Mouse (Mus musculus): ENCODE measurements around the gene Cdkal1.

The Cdkal1 gene

GRCm38 (mm10) chr13:29264015-29264711, 591.3 kb downstream of the Cdkal1 start:
- no peak for DNase-seq (ENCODE audit: low spot score in 2 of 2)

- DNase-seq (ENCODE audit: low spot score in 2 of 2): no peak
These were observed 593.3 kb downstream of the Cdkal1 start for GRCm38 (mm10) chr13:29262164-29262563.

GRCm38 (mm10) chr13:29248535-29248934, 606.9 kb downstream of the Cdkal1 start:
- DNase-seq (ENCODE audit: low spot score in 2 of 2): no peak

- DNase-seq (ENCODE audit: low spot score in 2 of 2): no peak
These were observed 607.7 kb downstream of the Cdkal1 start for GRCm38 (mm10) chr13:29247800-29248199.

GRCm38 (mm10) chr13:29235065-29235464, 620.4 kb downstream of the Cdkal1 start:
- DNase-seq (ENCODE audit: low spot score in 2 of 2): no peak

- peak in 1 of 2 experiments; percentile 51 for DNase-seq (ENCODE audit: low spot score in 2 of 2)
These were observed 621.0 kb downstream of the Cdkal1 start for GRCm38 (mm10) chr13:29234442-29234841.

- no peak for DNase-seq (ENCODE audit: low spot score in 2 of 2)
These were observed 621.5 kb downstream of the Cdkal1 start for GRCm38 (mm10) chr13:29233970-29234369.

GRCm38 (mm10) chr13:29232681-29233080, 622.8 kb downstream of the Cdkal1 start:
- DNase-seq (ENCODE audit: low spot score in 2 of 2): peak; percentile 42 to 48

GRCm38 (mm10) chr13:29224815-29225214, 630.7 kb downstream of the Cdkal1 start:
- no peak for DNase-seq (ENCODE audit: low spot score in 2 of 2)

GRCm38 (mm10) chr13:29222261-29222838, 633.1 kb downstream of the Cdkal1 start:
- DNase-seq (ENCODE audit: low spot score in 2 of 2): peak; percentile 40

- DNase-seq (ENCODE audit: low spot score in 2 of 2): no peak
These were observed 633.8 kb downstream of the Cdkal1 start for GRCm38 (mm10) chr13:29221646-29222045.

GRCm38 (mm10) chr13:29218594-29219230, 636.8 kb downstream of the Cdkal1 start:
- no peak for DNase-seq (ENCODE audit: low spot score in 2 of 2)

GRCm38 (mm10) chr13:29210159-29211021, 645.1 kb downstream of the Cdkal1 start:
- DNase-seq (ENCODE audit: low spot score in 2 of 2): no peak

GRCm38 (mm10) chr13:29208749-29209148, 646.7 kb downstream of the Cdkal1 start:
- DNase-seq (ENCODE audit: low spot score in 2 of 2): no peak

- DNase-seq (ENCODE audit: low spot score in 2 of 2): no peak
These were observed 651.6 kb downstream of the Cdkal1 start for GRCm38 (mm10) chr13:29203856-29204255.

GRCm38 (mm10) chr13:29203426-29203825, 652.0 kb downstream of the Cdkal1 start:
- no peak for DNase-seq (ENCODE audit: low spot score in 2 of 2)

- DNase-seq (ENCODE audit: low spot score in 2 of 2): peak; percentile 43 to 56
These were observed 652.9 kb downstream of the Cdkal1 start for GRCm38 (mm10) chr13:29202562-29202961.

- no peak for DNase-seq (ENCODE audit: low spot score in 2 of 2)
These were observed 655.8 kb downstream of the Cdkal1 start for GRCm38 (mm10) chr13:29199679-29200078.

GRCm38 (mm10) chr13:29196798-29197498, 658.5 kb downstream of the Cdkal1 start:
- no peak for DNase-seq (ENCODE audit: low spot score in 2 of 2)

- no peak for DNase-seq (ENCODE audit: low spot score in 2 of 2)
These were observed 659.8 kb downstream of the Cdkal1 start for GRCm38 (mm10) chr13:29195722-29196121.

GRCm38 (mm10) chr13:29194946-29195345, 660.5 kb downstream of the Cdkal1 start:
- no peak for DNase-seq (ENCODE audit: low spot score in 2 of 2)
